Mouse (Mus musculus) stomach, embryonic 14.5 days (tissue): ENCODE results near the gene Syt14. TPM values are rescaled to one million over a fixed set of nuclear protein-coding genes. Genes with fewer than 3 reads are reported as not detected.

Source experiments
- ATAC-seq: fragments of 200-750 bp; cut with Nextera tagmentation; 2 replicates; pipeline ENCODE4 v1.8.0; 2017; ENCODE audit warnings: low read depth, moderate TSS enrichment; ENCODE audit not compliant: insufficient number of reproducible peaks, insufficient read depth, low FRiP score
- H3K27ac ChIP-seq: fragments of 300-500 bp; sonication (generic); 2 replicates; pipeline ENCODE4 v1.5.1; 2014; ENCODE audit warnings: mild to moderate bottlenecking, low read length, moderate library complexity, mixed read lengths
- H3K27me3 ChIP-seq: fragments of 300-500 bp; sonication (generic); 2 replicates; pipeline ENCODE4 v1.6.1; 2014; ENCODE audit warnings: low read length, control low read depth, mixed read lengths; ENCODE audit not compliant: control insufficient read depth, insufficient read depth
- H3K36me3 ChIP-seq: fragments of 300-500 bp; sonication (generic); 2 replicates; pipeline ENCODE4 v1.6.1; 2014; ENCODE audit warnings: mild to moderate bottlenecking, control low read depth, low read length, moderate library complexity, mixed read lengths; ENCODE audit not compliant: control insufficient read depth, insufficient read depth
- H3K4me1 ChIP-seq: fragments of 300-500 bp; sonication (generic); 2 replicates; pipeline ENCODE4 v1.6.1; 2014; ENCODE audit warnings: low read length, control low read depth, mixed read lengths; ENCODE audit not compliant: control insufficient read depth, insufficient read depth
- H3K4me2 ChIP-seq: fragments of 300-500 bp; sonication (generic); replicated peaks from 2 replicates; pipeline ENCODE4 v1.6.1; 2014; ENCODE audit warnings: low read depth, low read length, control low read depth
- H3K4me3 ChIP-seq: fragments of 300-500 bp; sonication (generic); 2 replicates; pipeline ENCODE4 v1.5.1; 2014; ENCODE audit warnings: low read depth, low read length, control low read depth
- H3K9ac ChIP-seq: fragments of 300-500 bp; sonication (generic); replicated peaks from 2 replicates; pipeline ENCODE4 v1.6.1; 2014; ENCODE audit warnings: low read depth, mild to moderate bottlenecking, control low read depth, low read length, moderate library complexity, mixed read lengths
- H3K9me3 ChIP-seq: fragments of 300-500 bp; sonication (generic); 2 replicates; pipeline ENCODE4 v1.6.1; 2016; ENCODE audit warnings: low read depth, low read length, control low read depth; ENCODE audit not compliant: control insufficient read depth
- WGBS: fragments of 180-500 bp; shearing (Covaris S2); extraction: QIAGEN DNeasy Blood & Tissue Kit; methylation state at CpG from one replicate; pipeline ENCODE4 v1.1.7; 2014; 5-methylcytosine and 5-hydroxymethylcytosine counted together
- polyA plus RNA-seq: library from polyadenylated mRNA; unstranded; fragments of >200 nt; fragmentation: Nextera tagmentation; extraction: Ambion mirVana; gene quantifications from 2 replicates; pipeline ENCODE4 v1.2.1, GENCODE M21; 2014

Syt14 gene
- polyA plus RNA-seq, 1 experiment from 2014 or later: 5.2 TPM

DNA sequence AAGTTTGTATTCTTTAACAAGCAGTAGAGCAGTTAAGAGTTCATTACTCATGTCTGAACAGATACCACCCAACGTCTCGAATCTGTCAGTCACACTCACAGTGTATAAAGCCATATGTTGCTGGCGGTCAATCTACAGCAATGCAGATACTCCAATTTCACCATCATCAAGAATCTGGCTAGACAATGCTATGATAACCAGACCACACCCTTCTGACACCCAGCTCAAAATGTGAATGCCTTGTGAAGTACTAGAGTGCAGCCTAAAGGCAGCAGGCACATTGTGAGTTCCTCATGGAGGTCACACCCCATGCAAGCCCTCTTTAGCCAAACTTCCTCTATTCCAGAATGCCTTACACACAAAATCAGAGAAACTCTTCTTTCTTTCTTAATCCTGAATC lies 53.9 kb downstream of the Syt14 start:
- Histone ChIP-seq H3K4me3 (no peak overlapping the region), H3K4me1 (no peaks in the 10 kb centered on the region), H3K4me2 (no peak overlapping the region), H3K27ac (no peak overlapping the region), H3K36me3 (no peaks in the 10 kb centered on the region), H3K27me3 (no peaks in the 10 kb centered on the region), H3K9ac (no peak overlapping the region), H3K9me3 (no peaks in the 10 kb centered on the region)
- ATAC-seq: no peak
- WGBS: 78% methylated on average over 3 of the region's 3 CpGs

DNA sequence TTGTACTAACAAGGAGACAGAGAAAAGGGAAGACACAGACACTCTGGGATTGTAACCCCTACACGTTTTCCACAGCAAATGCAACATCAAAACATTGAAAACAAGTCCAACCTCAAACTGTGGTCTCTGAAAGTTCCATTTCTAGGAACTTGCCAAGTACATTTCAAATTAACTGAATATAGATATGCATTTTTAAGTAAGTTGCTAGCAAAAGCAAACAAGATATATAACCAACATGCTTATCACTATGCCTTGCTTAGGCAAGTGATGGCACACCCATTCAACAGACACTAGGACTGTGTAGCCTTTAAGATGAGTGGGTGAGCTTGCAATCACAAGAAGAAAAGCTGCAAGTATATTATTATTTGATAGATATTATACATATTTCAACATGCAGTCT lies 54.5 kb downstream of the Syt14 start:
- H3K4me3 ChIP-seq: no peak overlapping the region
- no peak for ATAC-seq
- 75% methylated on average over 1 of the region's 1 CpGs for WGBS
- H3K4me2 ChIP-seq: no peak overlapping the region
- no peak overlapping the region for H3K27ac ChIP-seq
- no peaks in the 10 kb centered on the region for H3K36me3 ChIP-seq
- H3K27me3 ChIP-seq: no peaks in the 10 kb centered on the region
- no peaks in the 10 kb centered on the region for H3K4me1 ChIP-seq
- no peak overlapping the region for H3K9ac ChIP-seq
- no peaks in the 10 kb centered on the region for H3K9me3 ChIP-seq

DNA sequence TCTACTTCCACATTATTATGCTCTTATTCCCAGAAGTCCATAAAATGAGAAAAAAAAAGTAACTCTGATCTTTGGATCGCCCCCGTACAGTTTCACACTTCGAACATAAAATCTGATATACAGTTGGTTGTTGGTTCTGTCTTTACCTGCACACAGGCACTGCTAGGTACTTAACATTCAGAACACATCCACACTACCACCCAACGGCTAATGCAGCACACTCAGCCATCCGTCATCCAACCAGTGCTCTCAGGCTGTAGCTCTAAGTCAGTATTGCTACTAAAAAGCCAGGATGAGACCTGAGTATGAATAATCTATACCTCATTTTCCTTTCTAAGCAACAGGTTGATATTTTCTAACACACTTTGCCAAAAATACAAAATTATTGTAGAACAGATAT lies 73.3 kb downstream of the Syt14 start:
- no peak overlapping the region for H3K27ac ChIP-seq
- no peaks in the 10 kb centered on the region for H3K4me1 ChIP-seq
- no peak overlapping the region for H3K9ac ChIP-seq
- H3K4me3 ChIP-seq: no peak overlapping the region
- H3K4me2 ChIP-seq: no peak overlapping the region
- WGBS: 85% methylated on average over 5 of the region's 5 CpGs
- no peak for ATAC-seq
- H3K9me3 ChIP-seq: no peaks in the 10 kb centered on the region
- no peaks in the 10 kb centered on the region for H3K36me3 ChIP-seq
- no peaks in the 10 kb centered on the region for H3K27me3 ChIP-seq

DNA sequence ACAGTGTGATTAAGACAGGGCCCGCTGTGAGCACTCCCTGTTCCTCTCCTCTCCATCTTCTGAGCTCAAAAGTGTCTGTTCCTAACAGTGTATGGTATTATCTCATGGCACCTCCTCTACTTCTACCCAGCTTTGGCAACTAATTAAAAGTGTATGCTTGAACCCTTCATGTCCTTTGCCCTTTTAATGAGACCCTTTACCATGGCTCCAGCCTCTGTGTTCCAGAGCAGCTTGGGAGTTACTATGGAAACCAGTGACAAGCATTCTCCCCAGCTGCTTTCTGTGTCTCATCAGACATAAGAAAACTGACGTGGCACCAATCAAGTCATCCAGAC lies 87.8 kb downstream of the Syt14 start:
- Histone ChIP-seq H3K4me2 (no peak overlapping the region), H3K9me3 (no peaks in the 10 kb centered on the region), H3K4me1 (no peaks in the 10 kb centered on the region), H3K27me3 (no peaks in the 10 kb centered on the region), H3K9ac (no peak overlapping the region), H3K36me3 (no peaks in the 10 kb centered on the region), H3K27ac (no peak overlapping the region), H3K4me3 (no peak overlapping the region)
- ATAC-seq: no peak
- 58% methylated on average over 2 of the region's 2 CpGs for WGBS

DNA sequence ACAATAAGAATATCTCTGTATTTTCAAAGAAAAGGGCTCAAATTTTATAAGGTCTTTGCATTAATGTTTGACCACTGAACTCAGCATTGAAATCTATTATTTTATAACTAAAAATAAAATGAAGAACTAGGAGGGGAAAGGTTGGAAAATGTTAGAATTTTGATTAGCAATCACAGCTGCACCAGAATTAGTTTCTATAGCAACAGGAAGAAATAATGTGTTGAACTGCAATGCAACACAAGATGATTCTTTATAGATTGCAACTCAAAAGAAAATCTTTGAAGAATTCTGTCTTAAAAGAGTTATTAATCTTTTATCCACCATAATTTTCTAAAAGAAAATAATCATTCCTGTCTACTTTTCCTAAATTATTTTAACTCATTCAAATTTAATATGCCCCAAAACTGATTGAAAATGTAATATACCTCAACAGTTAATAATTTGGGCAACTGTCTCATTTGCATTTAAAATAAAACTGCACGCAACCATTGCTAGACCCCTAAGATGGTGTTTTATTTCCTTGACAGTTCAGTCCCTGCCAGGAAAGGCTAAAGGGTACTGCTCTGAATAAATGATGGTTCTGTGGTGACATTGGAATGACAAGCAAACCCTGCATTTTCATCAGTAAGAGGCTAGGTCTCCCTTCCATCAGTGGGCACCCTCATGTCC lies 88.3 kb downstream of the Syt14 start:
- Histone ChIP-seq H3K9me3 (no peaks in the 10 kb centered on the region), H3K4me1 (no peaks in the 10 kb centered on the region), H3K36me3 (no peaks in the 10 kb centered on the region), H3K4me2 (no peak overlapping the region), H3K27me3 (no peaks in the 10 kb centered on the region), H3K27ac (no peak overlapping the region), H3K4me3 (no peak overlapping the region), H3K9ac (no peak overlapping the region)
- 75% methylated on average over 1 of the region's 1 CpGs for WGBS
- no peak for ATAC-seq

GRCm38 (mm10) chr1:192939033-192939432 lies 96.5 kb downstream of the Syt14 start:
- no peaks in the 10 kb centered on the region for H3K36me3 ChIP-seq
- ATAC-seq: no peak
- H3K27me3 ChIP-seq: no peaks in the 10 kb centered on the region
- H3K4me2 ChIP-seq: no peak overlapping the region
- no peak overlapping the region for H3K9ac ChIP-seq
- no peak overlapping the region for H3K27ac ChIP-seq
- H3K9me3 ChIP-seq: no peaks in the 10 kb centered on the region
- WGBS: 70% methylated on average over 2 of the region's 2 CpGs
- H3K4me3 ChIP-seq: no peak overlapping the region
- no peaks in the 10 kb centered on the region for H3K4me1 ChIP-seq

- no peak overlapping the region for H3K27ac ChIP-seq
- no peaks in the 10 kb centered on the region for H3K9me3 ChIP-seq
- no peak overlapping the region for H3K4me2 ChIP-seq
- no peaks in the 10 kb centered on the region for H3K36me3 ChIP-seq
- H3K27me3 ChIP-seq: no peaks in the 10 kb centered on the region
- no peak for ATAC-seq
- H3K9ac ChIP-seq: no peak overlapping the region
- no peak overlapping the region for H3K4me3 ChIP-seq
- H3K4me1 ChIP-seq: no peaks in the 10 kb centered on the region
- WGBS: 91% methylated on average over 2 of the region's 2 CpGs
Measured at GRCm38 (mm10) chr1:192937956-192938355, 97.6 kb downstream of the Syt14 start.

GRCm38 (mm10) chr1:192931797-192932196 lies 103.8 kb downstream of the Syt14 start:
- 86% methylated on average over 3 of the region's 3 CpGs for WGBS
- ATAC-seq: no peak
- no peak overlapping the region for H3K4me2 ChIP-seq

GRCm38 (mm10) chr1:192912101-192912728 lies 123.4 kb downstream of the Syt14 start:
- WGBS: 63% methylated on average over 3 of the region's 3 CpGs
- Histone ChIP-seq H3K4me3 (no peak overlapping the region), H3K27me3 (no peaks in the 10 kb centered on the region), H3K27ac (no peak overlapping the region), H3K36me3 (no peaks in the 10 kb centered on the region), H3K9me3 (no peaks in the 10 kb centered on the region), H3K4me1 (no peaks in the 10 kb centered on the region), H3K9ac (no peak overlapping the region), H3K4me2 (no peak overlapping the region)
- ATAC-seq: no peak

More at GRCm38 (mm10) chr1:192931797-192932196, 103.8 kb downstream of the Syt14 start:
- H3K36me3 ChIP-seq: no peaks in the 10 kb centered on the region
- no peaks in the 10 kb centered on the region for H3K4me1 ChIP-seq
- H3K27ac ChIP-seq: no peak overlapping the region
- no peaks in the 10 kb centered on the region for H3K9me3 ChIP-seq
- H3K4me3 ChIP-seq: no peak overlapping the region
- no peaks in the 10 kb centered on the region for H3K27me3 ChIP-seq
- H3K9ac ChIP-seq: no peak overlapping the region
